Mouse (Mus musculus) lung, adult 2 months (tissue): Measurements from ENCODE around the gene Tepsin.

Experiments
- CTCF ChIP-seq: fragments of 200-500 bp; IDR thresholded peaks from 2 replicates; pipeline ENCODE4 v1.5.1; 2011; ENCODE audit warnings: mild to moderate bottlenecking, low read length, control low read depth; ENCODE audit not compliant: insufficient read depth
- POLR2A ChIP-seq: fragments of 200-500 bp; IDR thresholded peaks from 2 replicates; pipeline ENCODE4 v1.6.1; 2011; ENCODE audit warnings: low read depth, mild to moderate bottlenecking, control low read depth, low read length, borderline replicate concordance; ENCODE audit errors: extremely low read depth

DNA sequence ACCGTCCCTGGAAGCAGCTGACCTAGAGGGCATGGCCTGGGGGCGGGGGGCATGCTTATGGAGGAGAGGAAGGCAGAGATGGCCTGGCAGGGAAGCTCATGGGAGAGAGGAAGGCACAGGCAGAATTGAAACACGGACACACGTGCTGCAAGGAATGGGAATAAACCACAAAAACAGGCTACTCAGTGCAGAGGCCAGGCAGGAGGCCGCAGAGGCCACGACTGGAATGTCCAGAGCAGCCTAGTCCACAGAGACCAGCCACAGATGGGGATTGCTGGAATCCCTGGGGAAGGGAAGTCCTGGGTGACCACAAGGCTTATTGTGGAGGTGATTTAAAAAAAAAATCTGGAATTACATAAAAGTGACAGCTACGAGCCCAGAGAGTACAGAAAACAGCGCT lies 49.5 kb downstream of the Tepsin start:
- no peak for TF ChIP-seq POLR2A
- TF ChIP-seq CTCF = no peak
